In genomic region chr8:86366636-86367035, GRCm38 (mm10) we compare ENCODE assay signal across 17 mouse cellular contexts.
"Had no signal": no experiment of that assay in that cellular context is flagged by ENCODE, and none has a peak within 500 bp of the region (broad histone marks: within the 10 kb centered on the region; RNA-seq: fewer than 3 reads in every experiment).

No protein-coding gene starts in this region.

- DNase-seq: liver, postnatal 0 days; lung, adult 2 months; lung, postnatal 14 days; lung, postnatal 36 days; midbrain, embryonic 14.5 days; right cerebral cortex, postnatal 14 days; thymus, postnatal 14 days; thymus, postnatal 36 days had no signal

- H3K27me3 ChIP-seq: liver, embryonic 15.5 days; lung, embryonic 15.5 days; megakaryocyte, embryonic 14.5 days; midbrain, embryonic 12.5 days; neural tube, embryonic 12.5 days; stomach, embryonic 15.5 days had no signal

- H3K27ac ChIP-seq: liver, embryonic 15.5 days; lung, embryonic 15.5 days; macrophage; midbrain, embryonic 12.5 days; neural tube, embryonic 12.5 days; stomach, embryonic 15.5 days; stomach, postnatal 0 days had no signal

- H3K4me3 ChIP-seq: liver, embryonic 15.5 days; lung, embryonic 15.5 days; megakaryocyte, embryonic 14.5 days; midbrain, embryonic 12.5 days; neural tube, embryonic 12.5 days; stomach, embryonic 15.5 days had no signal

- H3K9me3 ChIP-seq: liver, embryonic 15.5 days; lung, embryonic 15.5 days; megakaryocyte, embryonic 14.5 days; midbrain, embryonic 12.5 days; neural tube, embryonic 12.5 days; stomach, embryonic 15.5 days had no signal

- ATAC-seq: liver, postnatal 0 days; lung, postnatal 0 days had no signal

- H3K4me2 ChIP-seq: liver, embryonic 15.5 days; lung, embryonic 15.5 days; midbrain, embryonic 12.5 days; neural tube, embryonic 12.5 days; stomach, embryonic 15.5 days had no signal

- H3K36me3 ChIP-seq: liver, embryonic 15.5 days; lung, embryonic 15.5 days; midbrain, embryonic 12.5 days; neural tube, embryonic 12.5 days; stomach, embryonic 15.5 days had no signal

- H3K4me1 ChIP-seq: liver, embryonic 15.5 days; lung, embryonic 15.5 days; megakaryocyte, embryonic 14.5 days; midbrain, embryonic 12.5 days; neural tube, embryonic 12.5 days; stomach, embryonic 15.5 days had no signal

- H3K9ac ChIP-seq: liver, embryonic 15.5 days; liver, postnatal 0 days; lung, embryonic 15.5 days; midbrain, embryonic 12.5 days; neural tube, embryonic 12.5 days; stomach, embryonic 15.5 days had no signal
